Mouse (Mus musculus) myocyte (in vitro differentiated cells): ENCODE measurements around the gene Cend1.

Experiments used
- E2F4 ChIP-seq: IDR thresholded peaks from one replicate; pipeline ENCODE4 v1.6.1; 2011; ENCODE audit warnings: mild to moderate bottlenecking, control low read depth, moderate library complexity; ENCODE audit not compliant: insufficient read depth
- MYOD1 ChIP-seq, 3 experiments: IDR thresholded peaks; one replicate each; pipeline ENCODE4 v1.6.1; 2011; ENCODE audit warnings: control low read depth in 2 of 3, low read depth in 2 of 3, mild to moderate bottlenecking in 2 of 3, moderate library complexity in 1 of 3; ENCODE audit not compliant: insufficient read length in 2 of 3, control insufficient read depth in 1 of 3
- POLR2A ChIP-seq: IDR thresholded peaks from one replicate; pipeline ENCODE4 v1.6.1; 2011; ENCODE audit warnings: low read depth, mild to moderate bottlenecking, control low read depth, moderate library complexity; ENCODE audit not compliant: insufficient read length
- TCF3 ChIP-seq: IDR thresholded peaks from one replicate; pipeline ENCODE4 v1.6.1; 2011; ENCODE audit warnings: low read depth, control low read depth; ENCODE audit not compliant: insufficient read length

- TF ChIP-seq POLR2A (no peak), E2F4 (no peak), MYOD1 (IDR thresholded peaks at IDR 0.05; ENCODE audit: control insufficient read depth in 1 of 3, insufficient read length in 2 of 3, low read depth in 2 of 3) (no peak), TCF3 (no peak)
Measured at GRCm38 (mm10) chr7:141438201-141438968, 9.1 kb upstream of the Cend1 start.
